Mouse (Mus musculus): ENCODE data around the gene Tmco2. TPM values are rescaled to one million over a fixed set of nuclear protein-coding genes. Genes with fewer than 3 reads are reported as not detected.
A peak's percentile ranks its signal among the peaks of the same experiment; 100 is the strongest.

Tmco2 gene
- polyA plus RNA-seq (2014; fragmentation: Nextera tagmentation; extraction: Ambion mirVana), result not detected in 2 replicates

DNA sequence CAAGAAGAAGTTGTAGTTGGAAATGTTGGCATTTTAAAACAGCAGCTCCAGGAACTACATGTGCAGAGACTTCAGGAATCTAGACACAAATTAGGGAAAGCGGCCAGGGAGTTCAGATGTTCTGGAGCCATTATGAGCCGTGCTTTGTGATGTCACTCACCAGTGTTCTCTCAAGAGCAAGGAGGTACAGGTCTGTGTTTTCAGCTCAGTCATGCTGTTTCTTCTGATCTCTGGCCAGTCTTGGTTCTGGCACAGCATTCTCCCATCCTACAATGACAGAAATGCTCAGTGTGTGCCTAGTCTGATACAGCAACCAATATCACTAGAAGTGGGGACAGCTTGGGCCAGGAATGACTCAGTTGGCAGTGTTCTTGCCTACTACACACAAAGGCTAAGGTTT lies at the start of gene Tmco2:
Tmco2 (minus strand) TSS at position 101 of the 400 bp plus-strand sequence.
- H3K4me3 ChIP-seq (ENCODE audit: control insufficient read depth in 1 of 2, insufficient read depth in 1 of 2, low read depth in 1 of 2, low read length in 2 of 2), result no peak within 1 kb of the TSS
- no peak for ATAC-seq (ENCODE audit: insufficient number of reproducible peaks, insufficient read depth, low FRiP score, low read depth)
- H3K4me2 ChIP-seq (ENCODE audit: low read length), result no peak within 1 kb of the TSS
- H3K36me3 ChIP-seq (ENCODE audit: control insufficient read depth, insufficient read depth, low read length), result no peaks in the 10 kb centered on the region
- H3K27ac ChIP-seq (replicated peaks in 1 of 2; ENCODE audit: control insufficient read depth in 1 of 2, insufficient read depth in 1 of 2, low read depth in 2 of 2, low read length in 2 of 2), result no peak within 1 kb of the TSS
- no peak within 1 kb of the TSS for H3K9ac ChIP-seq (ENCODE audit: low read length)
- H3K9me3 ChIP-seq (ENCODE audit: control insufficient read depth, low read length), result no peaks in the 10 kb centered on the region
- H3K4me1 ChIP-seq (ENCODE audit: control insufficient read depth in 2 of 2, insufficient read depth in 2 of 2, low read length in 2 of 2), result no peaks in the 10 kb centered on the region
- H3K27me3 ChIP-seq (ENCODE audit: control insufficient read depth, insufficient read depth, low read length), result no peaks in the 10 kb centered on the region
- 87% methylated on average over 2 of the region's 2 CpGs for WGBS

GRCm38 (mm10) chr4:121103304-121103703 lies 5.7 kb downstream of the Tmco2 start:
- no peak overlapping the region for H3K9ac ChIP-seq (ENCODE audit: low read length)
- no peak for ATAC-seq (ENCODE audit: insufficient number of reproducible peaks, insufficient read depth, low FRiP score, low read depth)
- no peak overlapping the region for H3K27ac ChIP-seq (replicated peaks in 1 of 2; ENCODE audit: control insufficient read depth in 1 of 2, insufficient read depth in 1 of 2, low read depth in 2 of 2, low read length in 2 of 2)
- WGBS, result 81% methylated on average over 4 of the region's 4 CpGs
- H3K4me1 ChIP-seq (ENCODE audit: control insufficient read depth in 2 of 2, insufficient read depth in 2 of 2, low read length in 2 of 2), result no peaks in the 10 kb centered on the region
- no peaks in the 10 kb centered on the region for H3K36me3 ChIP-seq (ENCODE audit: control insufficient read depth, insufficient read depth, low read length)
- no peaks in the 10 kb centered on the region for H3K27me3 ChIP-seq (ENCODE audit: control insufficient read depth, insufficient read depth, low read length)
- no peak overlapping the region for H3K4me2 ChIP-seq (ENCODE audit: low read length)
- H3K9me3 ChIP-seq (ENCODE audit: control insufficient read depth, low read length), result no peaks in the 10 kb centered on the region
- H3K4me3 ChIP-seq (ENCODE audit: control insufficient read depth in 1 of 2, insufficient read depth in 1 of 2, low read depth in 1 of 2, low read length in 2 of 2), result no peak overlapping the region

DNA sequence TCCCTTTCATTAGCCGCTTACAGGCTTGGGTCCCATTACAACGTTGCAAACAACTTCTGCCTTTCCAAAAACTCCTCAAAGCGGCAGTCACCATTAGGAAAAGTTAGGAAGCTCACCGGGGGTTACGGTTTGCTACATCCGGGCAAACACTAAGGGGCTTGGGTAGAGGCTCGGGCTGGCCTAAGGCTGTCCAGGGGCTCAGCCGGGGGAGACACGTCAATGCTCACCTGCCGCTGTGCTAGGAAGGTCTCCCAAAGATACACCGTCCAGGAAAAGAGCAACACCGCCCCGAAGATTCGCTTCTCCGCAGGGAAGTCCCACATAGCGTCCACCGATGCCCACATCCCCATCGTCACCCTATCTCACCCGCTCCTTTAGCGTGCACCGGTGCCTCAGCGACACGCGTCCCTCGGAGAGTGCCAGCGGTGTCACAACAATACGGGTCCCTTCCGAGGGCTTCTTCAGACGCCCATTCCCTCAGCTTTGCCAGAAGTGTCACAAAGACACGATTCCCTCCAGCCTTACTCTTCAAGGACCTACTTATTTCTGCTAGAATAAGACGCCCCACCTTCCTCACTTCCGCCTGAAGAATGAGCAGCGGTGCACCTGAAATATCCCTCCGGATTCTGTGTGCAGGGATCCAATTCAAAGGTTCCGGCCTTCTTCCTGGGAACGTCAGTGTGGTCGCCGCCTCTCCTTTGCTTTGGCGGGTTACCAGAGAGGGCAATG lies 11.2 kb downstream of the Tmco2 start, which contains the start of gene Zmpste24:
Zmpste24 (minus strand) TSS at position 592 of the 729 bp plus-strand sequence.
- Histone ChIP-seq H3K4me2 (ENCODE audit: low read length) (peak within 1 kb of the TSS; percentile 77), H3K27me3 (ENCODE audit: control insufficient read depth, insufficient read depth, low read length) (no peaks in the 10 kb centered on the region), H3K27ac (replicated peaks in 1 of 2; ENCODE audit: control insufficient read depth in 1 of 2, insufficient read depth in 1 of 2, low read depth in 2 of 2, low read length in 2 of 2) (peak within 1 kb of the TSS; percentile 42 to 68), H3K9ac (ENCODE audit: low read length) (peak within 1 kb of the TSS; percentile 77), H3K36me3 (ENCODE audit: control insufficient read depth, insufficient read depth, low read length) (peaks cover 27% of the 10 kb centered on the region), H3K9me3 (ENCODE audit: control insufficient read depth, low read length) (no peaks in the 10 kb centered on the region), H3K4me1 (ENCODE audit: control insufficient read depth in 2 of 2, insufficient read depth in 2 of 2, low read length in 2 of 2) (peaks cover 2 to 11% of the 10 kb centered on the region in 2 experiments; a peak in 3 of 4 replicates), H3K4me3 (ENCODE audit: control insufficient read depth in 1 of 2, insufficient read depth in 1 of 2, low read depth in 1 of 2, low read length in 2 of 2) (peak within 1 kb of the TSS; percentile 66 to 88)
- under 1% methylated on average over 39 of the region's 39 CpGs for WGBS
- ATAC-seq (ENCODE audit: insufficient number of reproducible peaks, insufficient read depth, low FRiP score, low read depth), result peak; percentile 64

DNA sequence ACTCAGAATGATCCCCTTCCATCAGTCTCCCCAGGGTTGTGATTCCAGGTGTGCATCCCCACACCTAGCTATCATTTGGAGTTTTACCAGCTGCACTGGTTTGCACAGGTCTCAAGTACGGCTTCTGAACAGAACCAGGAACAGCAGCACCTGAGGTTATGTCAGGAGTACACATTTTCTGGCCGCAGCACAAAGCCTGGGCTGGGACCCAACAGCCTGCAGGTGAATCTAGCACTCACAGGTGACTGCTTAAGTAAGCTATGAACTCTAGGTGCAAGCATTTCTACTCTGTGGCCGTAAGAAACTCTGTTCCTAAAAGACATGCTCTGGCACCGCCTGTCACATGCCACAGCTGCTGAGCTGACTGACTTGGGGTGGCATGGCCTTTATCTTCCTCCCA lies 18.8 kb downstream of the Tmco2 start:
- no peaks in the 10 kb centered on the region for H3K4me1 ChIP-seq (ENCODE audit: control insufficient read depth in 2 of 2, insufficient read depth in 2 of 2, low read length in 2 of 2)
- no peaks in the 10 kb centered on the region for H3K9me3 ChIP-seq (ENCODE audit: control insufficient read depth, low read length)
- H3K4me2 ChIP-seq (ENCODE audit: low read length), result no peak overlapping the region
- H3K27ac ChIP-seq (replicated peaks in 1 of 2; ENCODE audit: control insufficient read depth in 1 of 2, insufficient read depth in 1 of 2, low read depth in 2 of 2, low read length in 2 of 2), result no peak overlapping the region
- 84% methylated on average over 4 of the region's 4 CpGs for WGBS
- no peak for ATAC-seq (ENCODE audit: insufficient number of reproducible peaks, insufficient read depth, low FRiP score, low read depth)
- H3K4me3 ChIP-seq (ENCODE audit: control insufficient read depth in 1 of 2, insufficient read depth in 1 of 2, low read depth in 1 of 2, low read length in 2 of 2), result no peak overlapping the region
- H3K36me3 ChIP-seq (ENCODE audit: control insufficient read depth, insufficient read depth, low read length), result peaks cover 81% of the 10 kb centered on the region
- H3K9ac ChIP-seq (ENCODE audit: low read length), result no peak overlapping the region
- no peaks in the 10 kb centered on the region for H3K27me3 ChIP-seq (ENCODE audit: control insufficient read depth, insufficient read depth, low read length)

DNA sequence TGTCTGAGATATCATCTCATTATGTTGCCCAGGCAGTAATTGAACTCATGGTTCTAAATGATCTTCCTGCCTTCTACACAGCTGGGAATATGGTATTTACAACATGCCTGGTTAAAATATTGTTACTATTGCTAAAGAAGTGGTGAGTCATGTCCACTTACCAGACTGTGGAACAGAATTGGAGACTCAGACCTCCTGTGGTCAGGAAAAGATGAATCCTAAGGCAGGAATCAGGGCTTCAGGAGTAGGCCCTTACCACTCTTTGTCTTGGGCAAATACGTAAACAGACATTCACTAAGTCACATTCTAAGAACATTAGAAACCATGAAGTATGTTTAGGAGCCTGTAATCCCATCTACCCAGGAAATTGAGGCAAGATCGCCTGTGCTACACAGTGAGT lies 20.3 kb downstream of the Tmco2 start:
- Histone ChIP-seq H3K27ac (replicated peaks in 1 of 2; ENCODE audit: control insufficient read depth in 1 of 2, insufficient read depth in 1 of 2, low read depth in 2 of 2, low read length in 2 of 2) (no peak overlapping the region), H3K9me3 (ENCODE audit: control insufficient read depth, low read length) (no peaks in the 10 kb centered on the region), H3K9ac (ENCODE audit: low read length) (no peak overlapping the region), H3K27me3 (ENCODE audit: control insufficient read depth, insufficient read depth, low read length) (no peaks in the 10 kb centered on the region), H3K36me3 (ENCODE audit: control insufficient read depth, insufficient read depth, low read length) (peaks cover 82% of the 10 kb centered on the region), H3K4me3 (ENCODE audit: control insufficient read depth in 1 of 2, insufficient read depth in 1 of 2, low read depth in 1 of 2, low read length in 2 of 2) (no peak overlapping the region), H3K4me1 (ENCODE audit: control insufficient read depth in 2 of 2, insufficient read depth in 2 of 2, low read length in 2 of 2) (no peaks in the 10 kb centered on the region), H3K4me2 (ENCODE audit: low read length) (no peak overlapping the region)
- 86% methylated on average over 2 of the region's 2 CpGs for WGBS
- no peak for ATAC-seq (ENCODE audit: insufficient number of reproducible peaks, insufficient read depth, low FRiP score, low read depth)

DNA sequence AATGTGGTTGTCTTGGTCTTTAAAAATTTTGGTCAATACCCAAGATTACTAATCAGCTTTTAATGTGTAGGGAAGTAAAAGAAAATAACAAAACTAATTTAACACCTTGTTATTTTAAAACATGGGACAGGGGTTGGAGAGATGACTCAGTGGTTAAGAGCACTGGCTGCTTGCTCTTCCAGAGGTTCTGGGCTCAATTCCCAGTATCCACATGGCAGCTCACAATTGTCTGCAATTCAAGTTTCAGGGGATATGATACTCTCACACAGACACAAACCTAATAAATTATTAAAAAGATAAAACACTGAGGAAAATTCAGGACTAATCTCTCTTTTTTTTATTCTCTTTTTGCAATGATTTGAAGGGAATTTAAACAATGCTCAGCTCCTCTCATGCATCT lies 24.5 kb downstream of the Tmco2 start:
- H3K36me3 ChIP-seq (ENCODE audit: control insufficient read depth, insufficient read depth, low read length), result peaks cover 88% of the 10 kb centered on the region
- H3K27me3 ChIP-seq (ENCODE audit: control insufficient read depth, insufficient read depth, low read length), result no peaks in the 10 kb centered on the region
- no peak for ATAC-seq (ENCODE audit: insufficient number of reproducible peaks, insufficient read depth, low FRiP score, low read depth)
- H3K27ac ChIP-seq (replicated peaks in 1 of 2; ENCODE audit: control insufficient read depth in 1 of 2, insufficient read depth in 1 of 2, low read depth in 2 of 2, low read length in 2 of 2), result no peak overlapping the region
- H3K4me2 ChIP-seq (ENCODE audit: low read length), result no peak overlapping the region
- H3K9me3 ChIP-seq (ENCODE audit: control insufficient read depth, low read length), result no peaks in the 10 kb centered on the region
- H3K4me3 ChIP-seq (ENCODE audit: control insufficient read depth in 1 of 2, insufficient read depth in 1 of 2, low read depth in 1 of 2, low read length in 2 of 2), result no peak overlapping the region
- no peak overlapping the region for H3K9ac ChIP-seq (ENCODE audit: low read length)
- no peaks in the 10 kb centered on the region for H3K4me1 ChIP-seq (ENCODE audit: control insufficient read depth in 2 of 2, insufficient read depth in 2 of 2, low read length in 2 of 2)

DNA sequence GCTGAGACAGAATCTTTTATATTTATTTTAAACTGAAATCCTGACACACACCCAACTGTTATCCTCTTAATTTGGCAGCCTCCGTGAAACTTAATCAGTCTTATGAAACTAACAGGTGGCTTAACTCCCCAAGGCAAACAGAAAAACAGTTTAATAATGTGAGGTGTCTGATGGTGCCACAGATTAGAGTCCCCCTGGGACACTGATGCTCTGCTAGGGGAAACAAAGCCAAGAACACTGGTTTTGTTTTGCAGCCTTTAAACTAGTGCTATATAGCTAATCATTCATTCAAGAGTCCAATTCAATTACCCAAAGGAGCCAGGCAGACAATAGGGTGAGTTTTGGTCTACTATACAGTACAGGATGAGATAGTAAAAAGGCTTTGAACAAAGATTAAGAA lies 28.6 kb downstream of the Tmco2 start:
- Histone ChIP-seq H3K4me2 (ENCODE audit: low read length) (no peak overlapping the region), H3K9ac (ENCODE audit: low read length) (no peak overlapping the region), H3K4me1 (ENCODE audit: control insufficient read depth in 2 of 2, insufficient read depth in 2 of 2, low read length in 2 of 2) (no peaks in the 10 kb centered on the region), H3K36me3 (ENCODE audit: control insufficient read depth, insufficient read depth, low read length) (peaks cover 91% of the 10 kb centered on the region), H3K4me3 (ENCODE audit: control insufficient read depth in 1 of 2, insufficient read depth in 1 of 2, low read depth in 1 of 2, low read length in 2 of 2) (no peak overlapping the region), H3K9me3 (ENCODE audit: control insufficient read depth, low read length) (no peaks in the 10 kb centered on the region), H3K27me3 (ENCODE audit: control insufficient read depth, insufficient read depth, low read length) (no peaks in the 10 kb centered on the region), H3K27ac (replicated peaks in 1 of 2; ENCODE audit: control insufficient read depth in 1 of 2, insufficient read depth in 1 of 2, low read depth in 2 of 2, low read length in 2 of 2) (no peak overlapping the region)
- ATAC-seq (ENCODE audit: insufficient number of reproducible peaks, insufficient read depth, low FRiP score, low read depth), result no peak
- 90% methylated on average over 1 of the region's 1 CpGs for WGBS
